Mouse (Mus musculus) c-Kit-positive CD71-negative TER-119-negative erythroid progenitor cells, embryonic 14.5 days (primary cell): ENCODE data around the gene Ptpre.

ENCODE experiments used
- DNase-seq: peaks from one replicate; pipeline ENCODE4 v3.0.0-alpha.2; 2013; ENCODE audit warnings: low read depth

The Ptpre gene

DNA sequence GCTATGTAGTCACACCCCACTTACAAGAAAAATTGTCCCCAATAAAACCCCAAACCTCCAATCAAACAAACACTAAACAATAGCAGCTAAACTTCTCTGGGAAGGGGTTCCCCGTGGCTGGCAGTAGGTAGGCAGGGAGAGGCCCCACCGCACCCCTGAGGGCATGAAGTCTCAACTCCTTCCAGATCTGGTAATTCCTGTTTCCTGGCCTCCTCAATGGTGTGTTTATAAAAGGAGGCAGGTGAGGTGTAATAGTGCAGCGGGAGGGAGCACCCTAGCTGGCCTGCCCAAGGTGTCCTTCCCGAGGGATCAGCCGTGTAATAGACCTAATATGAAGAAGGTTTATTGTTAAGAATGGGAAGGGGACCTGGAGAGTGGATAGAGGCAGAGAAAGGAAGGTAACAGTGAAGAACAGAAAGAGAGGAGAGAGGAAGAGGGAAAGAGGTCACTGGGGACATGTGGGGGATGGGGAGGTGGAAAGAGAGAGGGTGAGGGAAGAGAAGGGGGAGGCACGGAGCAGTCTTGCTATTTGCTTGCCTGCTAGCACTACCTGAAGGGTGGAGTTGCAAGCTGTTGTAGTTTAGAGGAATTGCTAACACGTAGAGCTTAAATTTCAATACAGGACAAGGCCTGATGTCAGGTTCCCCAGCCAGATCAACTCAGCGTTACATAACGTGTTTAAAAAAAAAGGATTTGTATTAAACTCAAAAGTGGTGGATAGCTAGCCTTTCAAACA is 197.8 kb downstream of the Ptpre start:
- DNase-seq = no peak
